8 mouse cellular contexts compared by ENCODE assay signal in the genomic region with DNA sequence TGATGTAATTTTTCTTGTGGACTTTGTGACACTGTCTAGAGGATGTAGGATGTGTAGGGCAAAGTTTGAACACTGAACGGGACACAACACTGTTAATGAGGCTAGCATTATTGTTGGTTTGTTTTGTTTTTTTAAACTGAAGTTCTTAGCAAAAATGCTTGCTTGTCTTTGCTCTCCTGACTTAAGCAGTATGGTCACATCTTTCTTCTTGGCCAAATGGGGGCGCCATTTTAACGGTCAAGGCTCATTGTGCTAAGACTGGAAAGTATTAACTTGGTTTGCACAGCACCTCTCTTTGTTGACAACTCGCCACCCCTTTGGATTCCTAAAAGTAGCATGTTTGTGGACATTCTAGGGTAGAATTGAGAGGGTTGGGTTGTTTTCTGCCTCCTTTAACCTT. TPM values are rescaled to one million over a fixed set of nuclear protein-coding genes. Genes with fewer than 3 reads are reported as not detected.
A peak's percentile ranks its signal among the peaks of the same experiment; 100 is the strongest.
DNase-seq lines count a peak whose midpoint lies in the region; ATAC-seq lines count a peak whose summit lies in the region.

No protein-coding gene starts in this region.

- peak overlapping the region; percentile 82; the same call in 1 of the 2 replicates for H3K9ac ChIP-seq in forebrain, embryonic 14.5 days (ENCODE audit: low read length)
- H3K9ac ChIP-seq in kidney, embryonic 15.5 days, result peak overlapping the region; percentile 84

- no peak for ATAC-seq in forebrain, embryonic 14.5 days
- no peak for ATAC-seq in kidney, embryonic 15.5 days (replicated peaks; ENCODE audit: low FRiP score)

- 22% methylated on average over 4 of the region's 4 CpGs for WGBS in forebrain, embryonic 14.5 days
- WGBS in kidney, embryonic 15.5 days, result 29% methylated on average over 4 of the region's 4 CpGs

- H3K4me1 ChIP-seq in forebrain, embryonic 14.5 days (ENCODE audit: control insufficient read depth, insufficient read depth, low read length), result peaks cover 7% of the 10 kb centered on the region
- H3K4me1 ChIP-seq in kidney, embryonic 15.5 days, result peaks cover 17% of the 10 kb centered on the region

- peak overlapping the region; percentile 80 for H3K4me2 ChIP-seq in forebrain, embryonic 14.5 days (ENCODE audit: low read length)
- peak overlapping the region; percentile 79 for H3K4me2 ChIP-seq in kidney, embryonic 15.5 days

- H3K27ac ChIP-seq in forebrain, embryonic 14.5 days (ENCODE audit: low read depth, low read length), result no peak overlapping the region
- H3K27ac ChIP-seq in kidney, embryonic 15.5 days, result no peak overlapping the region

- peak overlapping the region; percentile 66 for H3K4me3 ChIP-seq in forebrain, embryonic 14.5 days (ENCODE audit: low read depth, low read length)
- peak overlapping the region; percentile 76 for H3K4me3 ChIP-seq in kidney, embryonic 15.5 days (replicated peaks)

- peaks cover 48% of the 10 kb centered on the region for H3K36me3 ChIP-seq in forebrain, embryonic 14.5 days (ENCODE audit: control insufficient read depth, insufficient read depth, low read length)
- H3K36me3 ChIP-seq in kidney, embryonic 15.5 days, result peaks cover 57% of the 10 kb centered on the region

- no peaks in the 10 kb centered on the region for H3K9me3 ChIP-seq in forebrain, embryonic 14.5 days (replicated peaks; ENCODE audit: control insufficient read depth, low read length)
- H3K9me3 ChIP-seq in kidney, embryonic 15.5 days (replicated peaks), result no peaks in the 10 kb centered on the region

- DNase-seq in adrenal gland, adult (ENCODE audit: inconsistent age in 2 of 2, low spot score in 1 of 2), result peak; percentile 36 to 77
- DNase-seq in adrenal gland, adult 18-20 months (ENCODE audit: low spot score in 2 of 2), result no peak
- peak; percentile 76 for DNase-seq in 3T3-L1 (ENCODE audit: low read depth, low spot score)
- DNase-seq in c-Kit-positive CD71-negative TER-119-negative erythroid progenitor cells, embryonic 14.5 days (ENCODE audit: low read depth), result peak; percentile 49
- DNase-seq in forebrain, embryonic 14.5 days (ENCODE audit: low spot score), result peak; percentile 30
- DNase-seq in mesoderm, embryonic 11.5 days (ENCODE audit: low read depth, low spot score), result peak; percentile 41
- DNase-seq in yolk sac, embryonic 10.5 days (ENCODE audit: low spot score), result no peak

- no peaks in the 10 kb centered on the region for H3K27me3 ChIP-seq in forebrain, embryonic 14.5 days (replicated peaks; ENCODE audit: control insufficient read depth, insufficient read depth, low read length)
- H3K27me3 ChIP-seq in kidney, embryonic 15.5 days, result no peaks in the 10 kb centered on the region

RNA-seq across cellular contexts. Expression of gene Ahsa1, which starts 1.4 kb away (rescaled TPM):
- 100 to 1,000 TPM; 235 to 276 TPM for total RNA-seq in adrenal gland, adult 18-20 months (2021)
- polyA plus RNA-seq in forebrain, embryonic 14.5 days (2014; fragmentation: Nextera tagmentation; extraction: Ambion mirVana), result 179 and 202 TPM in 2 replicates
- polyA plus RNA-seq in kidney, embryonic 15.5 days (2015; fragmentation: Nextera tagmentation; extraction: Ambion mirVana), result 235 and 248 TPM in 2 replicates

RNA-seq across cellular contexts. Expression of gene Vipas39, which starts 1.6 kb away (rescaled TPM):
- total RNA-seq in adrenal gland, adult 18-20 months (2021), result 10 to 100 TPM; 35.9 to 40.3 TPM
- polyA plus RNA-seq in forebrain, embryonic 14.5 days (2014; fragmentation: Nextera tagmentation; extraction: Ambion mirVana), result 78.2 and 87.1 TPM in 2 replicates
- 44.4 and 46.6 TPM in 2 replicates for polyA plus RNA-seq in kidney, embryonic 15.5 days (2015; fragmentation: Nextera tagmentation; extraction: Ambion mirVana)

RNA-seq across cellular contexts. Expression of gene Noxred1, which starts 29.1 kb away (rescaled TPM):
- under 1 TPM; 0.67 to 0.76 TPM for total RNA-seq in adrenal gland, adult 18-20 months (2021)
- 0.72 and 1.2 TPM in 2 replicates for polyA plus RNA-seq in forebrain, embryonic 14.5 days (2014; fragmentation: Nextera tagmentation; extraction: Ambion mirVana)
- 0.55 and 0.66 TPM in 2 replicates for polyA plus RNA-seq in kidney, embryonic 15.5 days (2015; fragmentation: Nextera tagmentation; extraction: Ambion mirVana)

RNA-seq across cellular contexts. Expression of gene Ism2, which starts 31.8 kb away (rescaled TPM):
- total RNA-seq in adrenal gland, adult 18-20 months (2021), result under 1 TPM in 1 of 2 experiments, not detected in 1; 0.13 TPM
- 0.83 and 0.93 TPM in 2 replicates for polyA plus RNA-seq in forebrain, embryonic 14.5 days (2014; fragmentation: Nextera tagmentation; extraction: Ambion mirVana)
- polyA plus RNA-seq in kidney, embryonic 15.5 days (2015; fragmentation: Nextera tagmentation; extraction: Ambion mirVana), result 0.98 and 1.1 TPM in 2 replicates

Comparison
In these comparisons a context has a peak if more than half of its experiments do, and no peak if none do; other contexts are left out.
1. DNase-seq: peak in adrenal gland, adult (2 of 2), 3T3-L1 (single experiment), c-Kit-positive CD71-negative TER-119-negative erythroid progenitor cells, embryonic 14.5 days (single experiment), forebrain, embryonic 14.5 days (single experiment) and mesoderm, embryonic 11.5 days (single experiment); none in adrenal gland, adult 18-20 months (0 of 2) and yolk sac, embryonic 10.5 days (single experiment).